Mouse (Mus musculus): ENCODE measurements around the gene Pus7. TPM values are rescaled to one million over a fixed set of nuclear protein-coding genes. Genes with fewer than 3 reads are reported as not detected.
A peak's percentile ranks its signal among the peaks of the same experiment; 100 is the strongest.

Pus7 gene
- total and polyA plus RNA-seq, 3 experiments, result 95.8 to 142 TPM; not detected in 1

DNA sequence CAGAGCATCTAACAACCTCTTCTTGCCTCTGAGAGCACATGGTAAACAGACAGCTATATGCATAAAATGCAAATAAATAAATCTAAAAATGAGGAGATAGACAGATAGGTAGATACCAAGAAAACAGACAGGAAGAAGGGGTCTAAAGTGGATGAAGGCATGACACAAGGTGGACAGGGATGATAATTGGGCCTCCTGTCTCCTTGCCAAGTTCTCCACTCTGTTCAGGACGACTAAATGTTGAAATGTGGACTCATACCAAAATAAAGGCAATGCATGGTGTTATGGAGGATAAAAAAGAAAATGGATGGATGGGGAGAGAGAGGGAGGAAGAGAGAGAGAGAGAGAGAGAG is 65.4 kb downstream of the Pus7 start:
- H3K9me3 ChIP-seq (replicated peaks; ENCODE audit: insufficient read depth, low read length), result no peaks in the 10 kb centered on the region
- peak overlapping the region; percentile 33; the same call in 1 of the 2 replicates for H3K9ac ChIP-seq (ENCODE audit: control insufficient read depth, low read depth, low read length, poor library complexity, severe bottlenecking)
- peak overlapping the region; percentile 76 for H3K27ac ChIP-seq (ENCODE audit: control insufficient read depth, low read depth, low read length)
- H3K4me1 ChIP-seq (ENCODE audit: control insufficient read depth in 1 of 2, insufficient read depth in 2 of 2, low read length in 2 of 2), result peaks cover 16 to 27% of the 10 kb centered on the region in 2 experiments
- no peak for DNase-seq (ENCODE audit: low read depth, low spot score)
- peaks cover 0 to 34% of the 10 kb centered on the region in 2 experiments; a peak in 2 of 4 replicates for H3K36me3 ChIP-seq (ENCODE audit: control insufficient read depth in 1 of 2, insufficient read depth in 2 of 2, low read length in 2 of 2)
- H3K27me3 ChIP-seq (ENCODE audit: control insufficient read depth in 1 of 2, insufficient read depth in 2 of 2, low read length in 2 of 2), result no peaks in the 10 kb centered on the region
- 0 out of 2 replicates have a peak, but pooled peaks have one; percentile 35 for TF ChIP-seq ZKSCAN1 (IDR thresholded peaks at IDR 0.05; ENCODE audit: low read depth, low read length)
- no peak; the same call in 1 of the 2 replicates for TF ChIP-seq MYC (IDR thresholded peaks at IDR 0.05; ENCODE audit: low read depth, low read length)
- peak; percentile 79 for TF ChIP-seq GATA1 (IDR thresholded peaks at IDR 0.05; ENCODE audit: low read depth, low read length)
- 0 out of 2 replicates have a peak, but pooled peaks have one; percentile 13 for TF ChIP-seq ZNF384 (IDR thresholded peaks at IDR 0.05; ENCODE audit: low read depth, low read length)
- no peak for TF ChIP-seq E2F4 (IDR thresholded peaks at IDR 0.05; ENCODE audit: borderline replicate concordance, low read depth, low read length)
- 0 out of 2 replicates have a peak, but pooled peaks have one; percentile 23 for TF ChIP-seq MAZ (IDR thresholded peaks at IDR 0.05; ENCODE audit: low read depth, low read length)
- peak; percentile 50; the same call in 1 of the 2 replicates for TF ChIP-seq MAX (IDR thresholded peaks at IDR 0.05; ENCODE audit: low read length)
- peak; percentile 83 for TF ChIP-seq TCF12 (IDR thresholded peaks at IDR 0.05; ENCODE audit: low read depth, low read length)
- TF ChIP-seq TAL1 (IDR thresholded peaks at IDR 0.05; ENCODE audit: low read length), result peak; percentile 79
- TF ChIP-seq EP300 (IDR thresholded peaks at IDR 0.05; ENCODE audit: low read depth in 1 of 2, low read length in 2 of 2), result peak; percentile 67 to 83
- H3K79me2 ChIP-seq (ENCODE audit: control insufficient read depth, insufficient read depth, low read length, poor library complexity), result no peaks in the 10 kb centered on the region
- no peak overlapping the region for H3K4me3 ChIP-seq (ENCODE audit: control insufficient read depth in 1 of 2, insufficient read depth in 1 of 2, low read depth in 2 of 2, low read length in 2 of 2)

DNA sequence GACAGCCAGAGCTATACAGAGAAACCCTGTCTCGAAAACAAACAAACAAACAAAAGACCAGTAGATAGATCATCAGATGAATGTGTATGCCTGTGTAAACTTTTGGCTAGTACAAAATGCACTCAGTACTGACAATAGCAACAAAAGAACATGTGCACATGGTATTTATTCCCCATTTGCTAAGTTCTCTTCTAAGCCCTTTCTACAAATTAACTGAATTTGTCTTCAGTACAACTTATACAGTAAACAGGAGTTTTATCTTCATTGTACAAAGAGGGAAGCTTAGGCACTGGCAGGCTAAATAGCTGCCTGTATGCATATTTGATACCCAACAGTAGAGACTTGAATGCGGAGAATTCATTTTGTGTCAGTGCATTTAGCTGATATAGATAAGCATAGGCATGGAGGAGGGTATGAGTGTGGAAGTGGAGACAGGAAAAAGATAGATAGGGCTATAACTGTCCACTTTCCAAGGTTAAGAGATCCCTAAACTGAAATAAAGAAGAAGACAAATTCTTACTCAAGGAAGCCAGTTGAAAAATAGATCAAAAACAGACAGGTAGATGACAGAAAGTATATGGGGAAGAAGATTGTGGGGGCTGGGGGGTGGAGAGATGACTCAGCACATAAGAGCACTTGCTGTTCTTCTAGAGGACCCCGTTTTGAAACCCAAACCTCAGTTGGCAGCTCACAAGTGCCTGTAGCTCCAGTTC is 65.9 kb downstream of the Pus7 start:
- H3K9ac ChIP-seq (ENCODE audit: control insufficient read depth, low read depth, low read length, poor library complexity, severe bottlenecking), result peak overlapping the region; percentile 33
- peaks cover 0 to 34% of the 10 kb centered on the region in 2 experiments; a peak in 2 of 4 replicates for H3K36me3 ChIP-seq (ENCODE audit: control insufficient read depth in 1 of 2, insufficient read depth in 2 of 2, low read length in 2 of 2)
- H3K27ac ChIP-seq (ENCODE audit: control insufficient read depth, low read depth, low read length), result peak overlapping the region; percentile 76
- H3K4me1 ChIP-seq (ENCODE audit: control insufficient read depth in 1 of 2, insufficient read depth in 2 of 2, low read length in 2 of 2), result peaks cover 16 to 27% of the 10 kb centered on the region in 2 experiments
- no peak overlapping the region for H3K4me3 ChIP-seq (ENCODE audit: control insufficient read depth in 1 of 2, insufficient read depth in 1 of 2, low read depth in 2 of 2, low read length in 2 of 2)
- H3K79me2 ChIP-seq (ENCODE audit: control insufficient read depth, insufficient read depth, low read length, poor library complexity), result no peaks in the 10 kb centered on the region; the same call in 1 of the 2 replicates
- no peaks in the 10 kb centered on the region for H3K9me3 ChIP-seq (replicated peaks; ENCODE audit: insufficient read depth, low read length)
- DNase-seq (ENCODE audit: low read depth, low spot score), result peak; percentile 77
- H3K27me3 ChIP-seq (ENCODE audit: control insufficient read depth in 1 of 2, insufficient read depth in 2 of 2, low read length in 2 of 2), result no peaks in the 10 kb centered on the region
- no peak for TF ChIP-seq POLR2AphosphoS5 (IDR thresholded peaks at IDR 0.05; ENCODE audit: borderline replicate concordance, low read depth, low read length)
- peak; percentile 41 for TF ChIP-seq MXI1 (IDR thresholded peaks at IDR 0.05; ENCODE audit: low read depth, low read length)
- TF ChIP-seq MEF2A (IDR thresholded peaks at IDR 0.05; ENCODE audit: extremely low read depth, insufficient replicate concordance, low read depth, low read length, poor library complexity, severe bottlenecking), result no peak
- 0 out of 2 replicates have a peak, but pooled peaks have one; percentile 28 for TF ChIP-seq TCF12 (IDR thresholded peaks at IDR 0.05; ENCODE audit: low read depth, low read length)
- peak; percentile 34 for TF ChIP-seq ETS1 (IDR thresholded peaks at IDR 0.05; ENCODE audit: low read depth, low read length)
- TF ChIP-seq MAX (IDR thresholded peaks at IDR 0.05; ENCODE audit: low read length), result peak; percentile 67
- no peak for TF ChIP-seq NRF1 (IDR thresholded peaks at IDR 0.05; ENCODE audit: insufficient read depth, low read depth, low read length, poor library complexity, severe bottlenecking)
- no peak for TF ChIP-seq POLR2AphosphoS2 (IDR thresholded peaks at IDR 0.05; ENCODE audit: low read length)
- no peak for TF ChIP-seq TBP (IDR thresholded peaks at IDR 0.05; ENCODE audit: low read depth, low read length)
- TF ChIP-seq CHD1 (IDR thresholded peaks at IDR 0.05; ENCODE audit: low read depth, low read length), result no peak
- TF ChIP-seq GABPA (IDR thresholded peaks at IDR 0.05; ENCODE audit: low read depth, low read length), result peak; percentile 65; the same call in 1 of the 2 replicates
- no peak for TF ChIP-seq TAL1 (IDR thresholded peaks at IDR 0.05; ENCODE audit: low read length)
- TF ChIP-seq MAZ (IDR thresholded peaks at IDR 0.05; ENCODE audit: low read depth, low read length), result no peak
- no peak for TF ChIP-seq SMC3 (IDR thresholded peaks at IDR 0.05; ENCODE audit: low read depth, low read length)
- peak; percentile 59 to 68; a peak in 3 of 4 replicates for TF ChIP-seq EP300 (IDR thresholded peaks at IDR 0.05; ENCODE audit: low read depth in 1 of 2, low read length in 2 of 2)
- no peak for TF ChIP-seq NELFE (IDR thresholded peaks at IDR 0.05; ENCODE audit: low read depth, low read length)
- no peak for TF ChIP-seq USF2 (IDR thresholded peaks at IDR 0.05; ENCODE audit: borderline replicate concordance in 1 of 2, insufficient read depth in 1 of 2, low read depth in 1 of 2, low read length in 2 of 2)
- TF ChIP-seq RAD21 (IDR thresholded peaks at IDR 0.05; ENCODE audit: low read depth, low read length), result no peak
- no peak for TF ChIP-seq MYB (IDR thresholded peaks at IDR 0.05; ENCODE audit: low read depth, low read length)
- TF ChIP-seq GATA1 (IDR thresholded peaks at IDR 0.05; ENCODE audit: low read depth, low read length), result peak; percentile 71
- no peak for TF ChIP-seq JUND (IDR thresholded peaks at IDR 0.05; ENCODE audit: low read depth, low read length)
- no peak for TF ChIP-seq POLR2A (IDR thresholded peaks at IDR 0.05; ENCODE audit: control insufficient read depth in 1 of 2, insufficient read depth in 1 of 2, low read depth in 1 of 2, low read length in 2 of 2, poor library complexity in 1 of 2)
- TF ChIP-seq ELF1 (IDR thresholded peaks at IDR 0.05; ENCODE audit: low read depth, low read length), result no peak
- no peak for TF ChIP-seq E2F4 (IDR thresholded peaks at IDR 0.05; ENCODE audit: borderline replicate concordance, low read depth, low read length)
- peak; percentile 54 for TF ChIP-seq RCOR1 (IDR thresholded peaks at IDR 0.05; ENCODE audit: low read depth, low read length)

Data from MEL (cell line).